Mouse (Mus musculus) 3134 (cell line): ENCODE measurements around the gene Fam53b.
"Not testable (repeated sequence)": the region's sequence is repeated elsewhere in the genome, so short reads cannot be mapped to it uniquely, and the experiment has no call there.

ENCODE experiments used
- DNase-seq: peaks from one replicate; pipeline ENCODE4 v3.0.0-alpha.2; 2011; ENCODE audit warnings: low spot score; ENCODE audit not compliant: insufficient read length; ENCODE audit errors: extremely low read depth

The Fam53b gene

DNA sequence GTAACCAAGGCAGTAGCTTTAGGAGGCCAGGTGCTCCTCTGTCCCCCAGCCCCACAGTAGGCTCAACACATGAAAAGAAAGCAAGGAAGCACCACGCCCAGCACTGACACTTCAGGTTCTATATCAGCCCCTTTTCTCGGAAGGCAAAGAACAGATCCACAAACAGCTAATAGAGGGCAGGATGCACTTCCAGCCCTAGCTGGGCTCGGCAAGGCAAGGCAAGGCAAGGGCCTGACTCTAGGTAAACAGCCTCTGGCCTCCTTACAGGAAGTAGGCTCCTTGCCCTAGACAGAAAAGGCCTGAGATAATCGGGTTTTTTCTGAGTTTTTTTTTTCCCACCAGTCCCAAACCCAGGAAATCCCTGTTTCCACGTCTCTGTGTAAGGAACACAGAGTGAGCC, 124.0 kb downstream of the Fam53b start:
- no peak for DNase-seq

DNA sequence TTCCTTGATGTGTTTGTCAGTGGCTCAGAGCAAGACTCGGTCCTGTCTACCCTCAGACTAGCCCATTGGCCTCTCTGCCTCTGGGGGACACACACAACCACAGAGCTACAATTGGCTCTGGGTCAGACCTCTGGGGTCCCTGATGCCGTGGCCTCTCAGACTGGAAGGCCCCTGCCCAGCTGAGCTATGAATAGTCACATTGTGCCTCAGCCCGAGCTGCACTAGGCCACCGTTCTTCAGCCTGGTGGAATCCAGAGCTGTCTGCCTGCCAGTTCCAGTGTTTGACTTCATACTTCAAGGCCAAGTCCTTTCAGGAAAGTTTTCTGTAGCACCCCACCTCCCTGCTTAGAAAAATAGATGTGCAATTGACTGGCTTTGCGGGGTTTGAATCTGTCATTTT, 125.0 kb downstream of the Fam53b start:
- DNase-seq, result no peak

DNA sequence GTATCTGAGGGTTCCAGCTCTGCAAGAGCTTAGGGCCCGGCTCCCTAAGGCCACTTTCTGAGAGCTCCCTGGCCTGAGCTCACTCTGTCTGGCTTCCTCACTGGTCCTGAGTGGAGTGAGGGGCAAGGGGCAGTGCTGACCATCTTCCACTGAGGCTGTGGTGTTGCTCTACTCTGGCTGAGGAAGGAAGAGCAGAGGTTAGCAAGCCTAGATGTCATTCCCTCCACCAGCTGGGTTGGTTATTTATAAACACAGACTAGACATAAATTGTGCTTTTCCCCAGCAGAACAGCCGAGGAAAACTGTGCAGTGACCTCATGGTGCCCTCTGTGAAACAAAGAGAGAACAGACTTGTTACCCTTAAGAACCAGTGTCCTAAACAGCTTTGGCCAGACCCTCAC, 125.8 kb downstream of the Fam53b start:
- DNase-seq, result no peak

DNA sequence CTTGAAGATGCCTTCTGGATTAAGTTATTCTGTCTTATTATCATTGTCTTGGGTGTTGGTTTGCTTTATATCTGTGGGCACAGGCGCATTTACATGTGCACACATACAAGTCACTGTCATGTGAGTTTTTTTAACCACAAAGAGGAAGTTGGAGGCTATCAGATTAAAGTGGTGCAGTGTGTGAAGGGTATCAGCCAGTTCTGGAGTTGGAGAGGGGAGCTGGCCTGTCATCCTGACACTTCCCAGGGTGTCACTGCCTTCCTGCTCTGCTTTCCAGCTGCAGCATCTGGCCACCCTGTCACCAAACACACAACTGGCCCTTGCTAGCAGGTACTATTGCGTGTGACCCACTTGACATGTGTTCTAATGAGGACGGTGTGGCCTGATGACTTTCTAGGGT, 127.2 kb downstream of the Fam53b start:
- DNase-seq, result no peak

DNA sequence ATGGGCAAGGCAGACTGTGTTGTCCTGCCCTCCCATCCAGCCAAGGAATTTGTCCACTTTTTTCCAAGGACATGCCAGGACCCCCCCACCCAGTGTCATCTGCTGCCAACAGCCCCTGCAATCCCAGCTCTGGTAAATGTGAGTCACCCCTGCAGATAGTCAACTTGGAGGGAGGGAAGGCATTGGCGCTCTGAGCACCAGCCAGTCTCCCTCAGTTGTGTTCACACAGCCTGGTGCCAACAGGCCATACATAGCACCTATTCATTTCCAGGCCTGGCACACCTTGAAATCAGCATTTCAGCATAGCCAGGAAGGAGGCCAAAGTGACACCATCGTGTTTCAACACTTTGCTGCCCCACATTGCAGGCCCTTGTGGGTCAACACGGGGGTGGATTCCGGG, 129.8 kb downstream of the Fam53b start:
- DNase-seq, result no peak

DNA sequence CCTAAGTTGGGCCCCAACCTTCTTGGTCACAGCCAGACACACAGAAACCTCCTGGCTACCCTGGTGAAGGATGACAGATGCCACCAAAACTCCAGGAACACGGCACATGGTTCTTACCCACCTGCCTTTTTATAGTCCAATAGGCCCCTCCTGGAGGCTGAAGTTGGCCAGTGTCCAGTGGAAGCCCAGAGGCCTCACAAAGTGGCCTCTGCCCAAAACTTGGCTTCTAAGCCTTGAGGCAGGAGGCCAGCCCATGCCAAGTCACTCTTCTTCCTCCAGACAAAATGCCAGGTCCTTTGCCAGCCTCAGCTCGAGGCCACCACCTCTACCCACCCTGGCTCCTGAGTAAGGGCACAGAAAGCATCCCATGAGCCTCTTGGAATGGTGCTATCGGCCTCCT, 130.8 kb downstream of the Fam53b start:
- DNase-seq, result no peak

DNA sequence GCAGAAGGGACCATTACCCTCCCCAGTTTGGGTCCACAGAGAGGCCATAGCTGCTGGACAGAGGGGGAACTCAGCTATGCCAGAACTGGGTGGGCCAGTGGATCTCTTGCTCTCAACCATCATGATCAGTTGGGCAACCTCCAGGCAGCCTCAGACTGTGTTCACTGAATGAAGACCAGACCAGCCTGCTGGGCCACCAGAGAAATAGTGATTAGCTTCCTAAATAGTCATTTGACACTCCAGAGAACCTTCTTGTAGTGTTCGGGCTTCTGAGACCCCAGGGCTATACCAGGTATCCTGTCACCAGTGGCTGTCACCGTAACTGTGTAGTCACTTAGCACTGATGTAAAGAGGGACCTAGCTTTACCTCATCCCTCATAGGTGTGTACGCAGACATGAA, 131.3 kb downstream of the Fam53b start:
- no peak for DNase-seq

DNA sequence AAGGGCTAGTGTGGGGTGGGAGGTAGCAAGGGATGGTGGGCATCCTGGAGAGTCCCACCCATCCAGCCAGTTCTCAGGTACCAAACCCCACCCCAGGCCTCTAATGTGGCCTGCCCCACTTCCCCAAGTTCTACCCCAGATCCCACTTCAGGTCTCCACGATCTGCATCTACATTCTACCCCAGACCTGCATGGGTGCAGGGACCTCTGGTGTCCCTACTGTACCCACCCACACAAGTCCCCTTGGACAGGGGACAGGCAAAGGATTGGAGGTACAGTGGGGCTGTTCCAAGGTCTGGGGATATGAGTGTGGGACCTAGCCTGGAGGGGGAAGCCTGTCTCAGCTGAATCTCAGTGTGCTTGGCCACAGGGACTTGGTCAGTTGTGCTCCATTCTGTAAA, 131.9 kb downstream of the Fam53b start:
- DNase-seq, result no peak

DNA sequence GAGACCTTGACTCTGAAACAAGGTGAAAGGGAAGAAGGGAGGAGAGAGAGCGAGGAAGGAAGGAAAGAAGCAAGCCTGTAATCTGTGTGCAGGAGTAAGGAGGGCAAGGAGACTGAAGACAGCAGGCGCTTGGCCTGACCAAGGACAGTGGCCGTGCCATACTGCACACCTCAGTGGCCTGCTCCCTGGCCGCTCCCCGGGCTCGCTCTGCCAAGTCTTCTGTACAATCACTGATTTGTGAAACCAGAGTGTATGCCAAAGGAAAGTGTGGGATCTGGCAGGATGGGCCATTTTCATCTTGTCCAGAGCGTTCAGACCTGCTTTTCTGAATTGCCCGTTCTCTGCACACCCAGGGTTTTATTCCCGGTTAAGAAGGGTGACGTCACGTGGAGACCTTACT, 132.4 kb downstream of the Fam53b start:
- DNase-seq, result no peak

DNA sequence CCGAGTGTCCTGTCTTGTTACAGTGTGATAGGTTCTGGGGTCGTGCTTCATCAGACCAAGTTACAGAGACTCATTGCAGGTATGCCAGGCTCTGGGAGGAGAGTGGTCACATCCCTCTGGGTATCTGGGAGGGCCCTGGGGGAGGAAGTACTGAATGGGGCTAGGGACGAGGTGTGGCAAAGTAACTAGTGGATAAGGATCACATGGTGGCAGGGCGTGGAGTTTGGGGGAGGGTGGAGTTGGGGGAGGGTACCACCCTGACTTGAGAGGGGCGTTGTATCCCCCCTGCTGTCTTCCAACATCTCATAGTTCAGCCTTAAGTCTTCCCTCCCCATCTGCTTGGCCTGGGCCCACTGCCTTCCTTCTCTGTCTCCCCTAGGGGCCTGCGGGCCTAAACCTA, 134.1 kb downstream of the Fam53b start:
- no peak for DNase-seq

DNA sequence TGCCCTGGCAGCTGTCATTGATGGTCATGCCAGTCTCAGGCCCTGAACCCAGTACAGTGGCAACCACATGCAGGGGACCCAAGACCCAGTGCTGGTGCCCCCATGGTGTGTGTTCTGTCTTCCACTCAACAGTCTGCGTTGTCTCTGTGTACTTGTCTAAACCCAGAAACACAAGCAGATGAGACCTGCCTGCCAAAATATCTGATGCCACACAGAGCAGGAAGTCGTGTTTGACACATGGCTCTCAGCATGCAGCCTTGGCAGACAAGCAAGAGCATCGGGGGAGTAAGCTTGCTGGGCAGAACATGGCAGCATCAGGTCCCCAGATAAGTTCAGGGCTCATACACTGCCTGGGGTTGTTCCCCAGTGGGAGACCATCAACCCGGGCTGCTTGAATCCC, 134.6 kb downstream of the Fam53b start:
- no peak for DNase-seq

DNA sequence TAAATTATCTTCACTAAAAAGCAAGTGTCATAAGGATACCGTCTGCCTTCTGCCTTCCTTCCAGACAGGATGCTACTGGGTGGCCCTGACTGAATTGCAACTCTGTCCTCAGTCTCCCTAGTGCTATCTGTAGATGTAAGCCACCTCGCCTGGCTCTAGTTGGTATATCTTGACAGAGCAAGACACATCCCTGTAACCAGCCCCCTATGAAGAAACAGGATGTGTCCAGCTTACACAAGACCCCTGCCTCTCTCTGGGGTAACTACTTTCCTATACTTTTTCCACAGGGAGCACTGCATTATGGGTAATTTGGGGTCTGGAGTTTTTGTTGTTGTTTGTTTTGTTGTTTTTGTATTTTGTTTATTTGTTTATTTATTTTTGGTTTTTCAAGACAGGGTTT, 137.8 kb downstream of the Fam53b start:
- DNase-seq, result no peak

DNA sequence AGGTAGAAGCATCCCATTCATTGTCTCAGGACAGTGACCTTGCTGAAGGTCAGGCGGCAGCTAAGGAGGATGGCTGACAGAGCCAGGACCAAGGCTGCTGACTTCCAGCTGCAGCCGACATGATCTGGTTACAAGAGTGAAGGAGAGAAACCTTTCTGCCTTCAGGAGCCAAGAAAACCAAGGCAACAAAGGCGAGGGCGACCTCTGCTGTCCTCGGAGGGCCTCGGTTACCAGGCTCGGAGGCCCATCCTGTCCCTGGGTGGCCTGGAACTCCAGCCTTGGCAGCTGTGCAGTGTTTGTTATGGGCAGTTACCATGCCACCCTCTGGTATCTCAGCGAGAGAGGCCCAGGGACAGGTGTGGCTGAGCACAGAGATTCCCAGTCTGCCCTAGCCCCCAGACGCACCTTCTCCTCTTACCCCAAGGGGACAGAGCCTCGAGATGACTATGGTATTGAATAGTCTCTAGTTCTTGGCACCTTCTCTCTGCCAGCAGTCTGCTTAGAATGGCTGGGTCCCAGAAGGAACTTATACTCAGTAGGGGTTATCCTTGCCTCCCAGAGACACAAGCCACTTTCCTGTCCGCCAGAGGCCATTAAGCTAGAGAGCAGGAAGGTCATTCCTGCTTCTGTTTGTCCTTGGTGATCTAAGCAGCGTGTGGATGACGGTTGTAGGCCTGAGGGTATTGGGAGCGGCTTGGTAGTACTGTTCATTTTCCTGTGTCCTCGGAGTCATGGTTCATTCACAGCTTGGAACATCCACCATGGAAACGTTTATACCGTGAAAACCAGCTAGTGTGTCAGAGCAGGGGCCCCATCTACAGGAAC, 139.5 kb downstream of the Fam53b start:
- DNase-seq, result no peak

DNA sequence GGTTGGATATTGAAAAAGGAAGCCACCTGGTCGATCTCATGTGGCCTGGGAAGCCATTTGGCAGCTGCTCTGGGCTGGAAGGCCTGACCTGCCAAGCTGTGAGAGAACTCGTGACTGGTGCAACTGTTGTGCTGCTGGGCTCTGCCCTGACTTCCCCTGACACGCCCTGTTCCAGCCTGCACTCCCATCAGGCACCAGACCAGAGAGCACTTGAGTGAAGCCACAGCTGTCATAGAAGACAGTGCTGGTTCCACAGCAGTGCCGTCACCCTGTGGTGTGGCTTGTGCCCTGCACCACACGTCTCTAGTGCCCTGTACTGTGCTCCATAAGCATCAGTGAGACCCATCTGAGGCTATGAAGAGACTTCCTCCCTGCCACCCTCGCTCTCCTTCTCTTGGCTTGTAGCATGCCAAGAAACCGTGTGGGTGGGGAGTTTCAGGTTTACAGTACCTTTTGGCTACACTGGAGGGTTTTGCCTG, 141.2 kb downstream of the Fam53b start:
- peak; percentile 76 for DNase-seq

DNA sequence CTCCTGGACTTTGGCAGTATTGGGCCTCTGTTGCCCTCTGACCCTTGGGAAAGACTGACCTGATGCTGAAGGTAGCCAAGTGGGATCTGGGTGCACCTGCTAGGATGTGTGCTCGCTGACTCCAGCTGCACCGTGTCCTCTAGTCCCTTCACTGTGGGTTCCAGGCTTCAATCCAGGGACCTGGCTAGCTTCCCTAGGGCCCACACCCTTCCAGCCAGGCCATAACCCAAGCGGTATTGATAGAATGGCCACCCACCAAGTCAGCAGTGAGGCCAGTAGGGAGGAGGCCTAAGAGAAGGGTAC, 142.9 kb downstream of the Fam53b start:
- no peak for DNase-seq

DNA sequence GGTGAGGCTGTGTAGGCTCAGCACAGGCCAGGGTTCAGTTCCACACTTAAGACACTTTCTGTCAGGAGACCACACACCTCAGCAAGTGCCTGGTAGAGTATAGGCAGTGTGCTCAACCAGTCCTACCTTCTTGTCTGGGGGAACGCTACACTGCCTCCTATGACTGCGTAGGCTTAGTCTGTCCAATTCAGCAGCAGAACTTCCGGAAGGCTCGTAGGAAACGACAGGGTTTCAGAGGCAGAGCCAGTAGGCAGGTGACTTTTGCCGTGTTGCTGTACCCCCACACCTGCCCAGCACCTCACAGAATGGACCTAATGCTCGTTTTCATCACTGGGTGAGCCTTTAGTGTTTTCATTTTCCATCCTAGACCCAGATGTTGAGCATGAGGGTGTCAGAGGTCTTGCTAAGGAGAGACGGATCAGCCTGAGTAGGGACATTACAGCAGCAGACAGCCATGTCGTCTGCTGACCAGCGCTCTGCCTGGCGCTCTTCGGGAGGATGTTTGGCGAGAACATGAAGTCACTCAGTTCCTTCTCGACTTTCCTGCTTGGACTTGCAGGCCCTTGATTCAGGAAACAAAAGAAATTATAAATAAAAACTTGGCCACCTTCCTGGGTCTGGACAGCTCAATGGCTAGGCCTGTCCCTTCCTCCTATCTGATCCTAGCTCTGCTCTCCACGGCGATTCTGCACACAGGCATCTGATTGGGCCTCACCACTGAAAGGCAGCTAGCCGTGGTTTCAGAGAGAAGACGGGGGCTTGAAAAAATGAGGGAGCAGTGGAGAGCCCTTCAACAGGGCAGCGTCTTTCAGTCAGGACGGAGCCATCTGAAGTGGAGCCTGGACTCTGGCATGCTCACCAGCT, 143.5 kb downstream of the Fam53b start:
- DNase-seq, result no peak

DNA sequence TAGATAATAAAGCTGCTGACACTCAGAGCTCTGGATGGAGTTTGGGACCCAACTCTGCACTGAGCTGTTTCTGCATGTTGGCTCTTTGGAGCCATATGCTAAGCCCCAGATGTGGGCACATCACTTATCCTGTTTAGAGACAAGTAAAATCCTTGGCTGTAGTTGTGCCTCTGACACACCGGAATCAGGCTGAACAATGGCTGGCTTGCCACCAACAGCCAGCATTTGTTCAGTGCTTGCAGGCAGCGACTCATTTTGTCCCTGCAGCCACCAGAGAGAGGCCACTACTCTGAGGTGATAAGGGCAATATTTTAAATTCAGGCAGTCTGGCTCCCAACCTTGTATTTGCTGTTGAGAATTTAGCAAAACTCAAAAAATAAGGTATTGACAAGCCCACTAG, 145.1 kb downstream of the Fam53b start:
- no peak for DNase-seq

DNA sequence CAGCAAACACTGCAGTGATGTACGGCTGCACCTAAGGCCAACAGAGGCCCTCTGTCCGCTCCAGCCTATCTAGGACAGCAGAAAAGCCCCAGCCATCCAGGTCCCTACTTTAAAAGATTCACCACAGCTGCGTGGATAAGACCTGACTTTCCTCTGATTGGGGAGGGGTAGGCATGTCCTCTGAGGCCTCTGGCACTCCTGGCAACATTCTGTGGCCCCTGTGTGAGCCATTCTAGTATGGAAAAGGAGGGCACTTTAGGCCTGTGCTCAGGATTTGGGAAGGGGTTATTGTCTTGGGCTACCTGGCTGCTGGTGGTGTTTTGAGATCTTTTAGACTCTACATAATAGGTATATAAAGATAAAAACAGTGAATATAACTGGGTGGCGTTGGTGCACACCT, 147.2 kb downstream of the Fam53b start:
- DNase-seq, result no peak

DNA sequence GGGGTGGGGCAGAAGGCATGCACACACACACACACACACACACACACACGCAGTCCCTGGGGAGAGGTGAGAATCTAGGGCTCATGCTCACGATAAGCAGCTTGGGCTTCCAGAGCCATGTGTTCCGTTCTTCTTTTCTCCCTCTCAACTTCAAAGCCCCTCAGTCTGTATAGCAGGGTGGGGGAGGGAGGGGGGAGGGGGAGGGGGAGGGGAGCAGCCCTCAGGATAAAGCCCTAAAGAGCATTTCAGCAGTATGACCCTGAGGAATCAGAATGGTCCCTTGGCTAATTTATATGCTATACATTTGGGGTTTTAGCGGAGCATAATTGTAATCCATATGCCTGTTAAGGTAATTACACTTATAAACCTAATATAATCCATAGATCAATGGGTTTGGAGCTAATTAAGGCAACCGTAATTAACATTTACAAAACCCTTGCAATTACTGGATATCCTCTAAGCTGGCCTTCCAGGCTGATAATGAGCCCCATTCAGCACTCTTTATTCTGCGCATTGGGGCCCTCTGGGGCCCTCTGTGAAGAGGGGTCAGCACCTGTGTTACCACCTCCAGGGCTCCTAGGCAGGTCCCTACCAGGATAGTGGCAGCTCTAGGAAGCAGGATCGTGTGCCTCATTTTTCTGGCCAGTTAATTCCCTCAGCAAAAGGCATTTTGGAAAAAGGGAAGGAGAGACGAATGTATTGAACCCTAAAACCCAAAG, 147.9 kb downstream of the Fam53b start:
- no peak for DNase-seq

DNA sequence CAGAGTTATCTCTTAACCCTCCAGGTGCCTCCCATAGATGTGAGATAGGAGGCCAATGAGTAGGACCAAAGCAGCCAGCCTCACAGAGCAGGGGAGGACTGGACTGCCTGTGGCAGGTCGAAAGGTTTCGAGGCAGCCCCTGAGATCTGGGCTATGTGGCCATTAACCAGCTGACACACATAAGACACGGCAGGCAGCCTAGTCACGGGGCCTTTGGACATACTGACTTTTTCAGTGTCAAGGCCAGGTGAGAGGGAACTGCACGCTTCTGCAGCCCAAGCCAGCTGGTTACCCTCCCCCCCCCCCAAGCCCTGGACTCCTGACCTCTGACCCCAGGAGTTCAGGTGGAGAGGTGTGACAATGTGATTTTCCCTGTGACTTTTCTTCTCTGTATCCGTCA, 148.9 kb downstream of the Fam53b start:
- DNase-seq, result no peak

DNA sequence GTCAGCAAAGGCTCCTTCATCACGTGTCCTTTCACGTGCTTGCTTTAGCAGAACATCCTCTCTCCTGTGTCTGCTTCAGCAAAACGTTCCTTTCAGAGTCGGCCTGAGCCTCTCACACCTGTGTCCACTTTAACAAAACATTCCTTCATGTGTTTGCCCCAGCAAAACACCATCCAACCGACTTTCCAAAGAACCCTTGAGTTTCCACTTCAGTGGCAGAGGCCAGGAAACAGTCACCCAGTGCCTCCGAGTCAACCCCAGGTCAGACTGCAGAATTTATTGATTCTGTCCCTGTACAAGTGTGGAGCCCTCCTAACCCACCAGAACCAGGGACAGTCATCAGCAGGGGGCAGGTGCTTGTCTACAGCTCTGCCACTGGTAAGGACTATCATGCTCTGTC, 150.9 kb downstream of the Fam53b start:
- DNase-seq, result not testable (repeated sequence)
